Mouse (Mus musculus): ENCODE results near the gene Ptpre. TPM values are rescaled to one million over a fixed set of nuclear protein-coding genes. Genes with fewer than 3 reads are reported as not detected.
A peak's percentile ranks its signal among the peaks of the same experiment; 100 is the strongest.

The Ptpre gene
- polyA plus RNA-seq, 2 experiments = 1.8 to 1.9 TPM

- H3K27me3 ChIP-seq (ENCODE audit: control insufficient read depth, insufficient read depth, low read length) = no peaks in the 10 kb centered on the region
- peak overlapping the region; percentile 89 to 98 for H3K4me3 ChIP-seq (ENCODE audit: insufficient read depth in 1 of 2, low read depth in 2 of 2, low read length in 2 of 2)
- H3K9ac ChIP-seq (replicated peaks) = peak overlapping the region; percentile 100
- no peak for DNase-seq (ENCODE audit: low read depth in 3 of 3, low spot score in 3 of 3)
- ATAC-seq (ENCODE audit: insufficient read depth) = no peak
- WGBS (ENCODE audit: insufficient replicate concordance) = 73% methylated on average over 8 of the region's 8 CpGs
- H3K27ac ChIP-seq = peak overlapping the region; percentile 57
- TF ChIP-seq CTCF (IDR thresholded peaks at IDR 0.05; ENCODE audit: low read depth) = no peak
- TF ChIP-seq EP300 (IDR thresholded peaks at IDR 0.05; ENCODE audit: low read depth) = no peak
- H3K9me3 ChIP-seq (ENCODE audit: control insufficient read depth, low read length) = no peaks in the 10 kb centered on the region
- peak overlapping the region; percentile 90 for H3K4me2 ChIP-seq (ENCODE audit: low read depth)
- H3K36me3 ChIP-seq (replicated peaks; ENCODE audit: control insufficient read depth, insufficient read depth, low read depth) = peaks cover 58% of the 10 kb centered on the region
- H3K4me1 ChIP-seq (replicated peaks; ENCODE audit: control insufficient read depth in 2 of 2, insufficient read depth in 2 of 2, low read length in 1 of 2) = peaks cover 18 to 25% of the 10 kb centered on the region in 2 experiments
These were observed 176.0 kb downstream of the Ptpre start for GRCm38 (mm10) chr7:135713326-135713725.

GRCm38 (mm10) chr7:135715166-135715565 is 177.9 kb downstream of the Ptpre start:
- Histone ChIP-seq H3K27me3 (ENCODE audit: control insufficient read depth, insufficient read depth, low read length) (no peaks in the 10 kb centered on the region), H3K36me3 (replicated peaks; ENCODE audit: control insufficient read depth, insufficient read depth, low read depth) (peaks cover 40% of the 10 kb centered on the region), H3K9me3 (ENCODE audit: control insufficient read depth, low read length) (no peaks in the 10 kb centered on the region), H3K4me2 (ENCODE audit: low read depth) (peak overlapping the region; percentile 90), H3K4me3 (ENCODE audit: insufficient read depth in 1 of 2, low read depth in 2 of 2, low read length in 2 of 2) (peak overlapping the region; percentile 89 to 98), H3K27ac (peak overlapping the region; percentile 89), H3K4me1 (replicated peaks; ENCODE audit: control insufficient read depth in 2 of 2, insufficient read depth in 2 of 2, low read length in 1 of 2) (peaks cover 25 to 32% of the 10 kb centered on the region in 2 experiments), H3K9ac (replicated peaks) (peak overlapping the region; percentile 100)
- 0% methylated on average over 7 of the region's 7 CpGs for WGBS (ENCODE audit: insufficient replicate concordance)
- DNase-seq (ENCODE audit: low read depth in 3 of 3, low spot score in 3 of 3) = no peak
- no peak for ATAC-seq (ENCODE audit: insufficient read depth)
- TF ChIP-seq CTCF (IDR thresholded peaks at IDR 0.05; ENCODE audit: low read depth) (no peak), EP300 (IDR thresholded peaks at IDR 0.05; ENCODE audit: low read depth) (no peak)

- H3K9ac ChIP-seq (replicated peaks) = peak within 1 kb of the TSS; percentile 100
- under 1% methylated on average over 82 of the region's 82 CpGs for WGBS (ENCODE audit: insufficient replicate concordance)
- H3K9me3 ChIP-seq (ENCODE audit: control insufficient read depth, low read length) = no peaks in the 10 kb centered on the region
- peak within 1 kb of the TSS; percentile 90 for H3K4me2 ChIP-seq (ENCODE audit: low read depth)
- TF ChIP-seq EP300 (IDR thresholded peaks at IDR 0.05; ENCODE audit: low read depth) = no peak
- TF ChIP-seq CTCF (IDR thresholded peaks at IDR 0.05; ENCODE audit: low read depth) = no peak
- DNase-seq (ENCODE audit: low read depth in 3 of 3, low spot score in 3 of 3) = no peak
- H3K36me3 ChIP-seq (replicated peaks; ENCODE audit: control insufficient read depth, insufficient read depth, low read depth) = peaks cover 34% of the 10 kb centered on the region
- peak within 1 kb of the TSS; percentile 89 for H3K27ac ChIP-seq
- no peaks in the 10 kb centered on the region for H3K27me3 ChIP-seq (ENCODE audit: control insufficient read depth, insufficient read depth, low read length)
- H3K4me1 ChIP-seq (replicated peaks; ENCODE audit: control insufficient read depth in 2 of 2, insufficient read depth in 2 of 2, low read length in 1 of 2) = peaks cover 31 to 34% of the 10 kb centered on the region in 2 experiments
- H3K4me3 ChIP-seq (ENCODE audit: insufficient read depth in 1 of 2, low read depth in 2 of 2, low read length in 2 of 2) = peak within 1 kb of the TSS; percentile 89 to 98
- ATAC-seq (ENCODE audit: insufficient read depth) = peak; percentile 53
These were observed 178.6 kb downstream of the Ptpre start, which contains the start of gene Mki67 for GRCm38 (mm10) chr7:135715642-135716444. TSS of gene Mki67 (minus strand) at chr7:135716361.

GRCm38 (mm10) chr7:135716445-135716877 is 179.2 kb downstream of the Ptpre start:
- peak; percentile 93 to 94 (median 93) for DNase-seq (ENCODE audit: low read depth in 3 of 3, low spot score in 3 of 3)
- 0 out of 2 replicates have a peak, but pooled peaks have one; percentile 4 for TF ChIP-seq EP300 (IDR thresholded peaks at IDR 0.05; ENCODE audit: low read depth)
- TF ChIP-seq CTCF (IDR thresholded peaks at IDR 0.05; ENCODE audit: low read depth) = no peak
- H3K36me3 ChIP-seq (replicated peaks; ENCODE audit: control insufficient read depth, insufficient read depth, low read depth) = peaks cover 29% of the 10 kb centered on the region
- H3K4me1 ChIP-seq (replicated peaks; ENCODE audit: control insufficient read depth in 2 of 2, insufficient read depth in 2 of 2, low read length in 1 of 2) = peaks cover 31 to 34% of the 10 kb centered on the region in 2 experiments
- 0% methylated on average over 25 of the region's 28 CpGs for WGBS (ENCODE audit: insufficient replicate concordance)
- H3K27ac ChIP-seq = peak overlapping the region; percentile 81
- no peaks in the 10 kb centered on the region for H3K9me3 ChIP-seq (ENCODE audit: control insufficient read depth, low read length)
- H3K27me3 ChIP-seq (ENCODE audit: control insufficient read depth, insufficient read depth, low read length) = no peaks in the 10 kb centered on the region
- peak overlapping the region; percentile 100 for H3K9ac ChIP-seq (replicated peaks)
- peak overlapping the region; percentile 80 for H3K4me2 ChIP-seq (ENCODE audit: low read depth)
- ATAC-seq (ENCODE audit: insufficient read depth) = peak; percentile 95
- peak overlapping the region; percentile 89 to 98 for H3K4me3 ChIP-seq (ENCODE audit: insufficient read depth in 1 of 2, low read depth in 2 of 2, low read length in 2 of 2)

- WGBS (ENCODE audit: insufficient replicate concordance) = 48% methylated on average over 7 of the region's 7 CpGs
- H3K9ac ChIP-seq (replicated peaks) = peak overlapping the region; percentile 71
- H3K27me3 ChIP-seq (ENCODE audit: control insufficient read depth, insufficient read depth, low read length) = no peaks in the 10 kb centered on the region
- DNase-seq (ENCODE audit: low read depth in 3 of 3, low spot score in 3 of 3) (no peak), ATAC-seq (ENCODE audit: insufficient read depth) (no peak)
- peak overlapping the region; percentile 42 to 55 for H3K4me3 ChIP-seq (ENCODE audit: insufficient read depth in 1 of 2, low read depth in 2 of 2, low read length in 2 of 2)
- H3K36me3 ChIP-seq (replicated peaks; ENCODE audit: control insufficient read depth, insufficient read depth, low read depth) = peaks cover 25% of the 10 kb centered on the region
- H3K9me3 ChIP-seq (ENCODE audit: control insufficient read depth, low read length) = no peaks in the 10 kb centered on the region
- TF ChIP-seq EP300 (IDR thresholded peaks at IDR 0.05; ENCODE audit: low read depth) (no peak), CTCF (IDR thresholded peaks at IDR 0.05; ENCODE audit: low read depth) (no peak)
- peak overlapping the region; percentile 81 for H3K27ac ChIP-seq
- H3K4me1 ChIP-seq (replicated peaks; ENCODE audit: control insufficient read depth in 2 of 2, insufficient read depth in 2 of 2, low read length in 1 of 2) = peaks cover 32 to 37% of the 10 kb centered on the region in 2 experiments
- H3K4me2 ChIP-seq (ENCODE audit: low read depth) = peak overlapping the region; percentile 80
These were observed 179.8 kb downstream of the Ptpre start for GRCm38 (mm10) chr7:135716968-135717557.

All from liver, embryonic 14.5 days (tissue).